Mouse (Mus musculus) kidney, embryonic 16.5 days (tissue): ENCODE results near the gene Olfr560. TPM values are rescaled to one million over a fixed set of nuclear protein-coding genes. Genes with fewer than 3 reads are reported as not detected.

Experiments used
- ATAC-seq: fragments of 200-750 bp; cut with Nextera tagmentation; 2 replicates; pipeline ENCODE4 v1.8.0; 2017; ENCODE audit warnings: moderate TSS enrichment; ENCODE audit not compliant: low FRiP score, low TSS enrichment
- H3K27ac ChIP-seq: fragments of 300-500 bp; sonication (generic); 2 replicates; pipeline ENCODE4 v1.5.1; 2014; ENCODE audit warnings: low read length
- H3K27me3 ChIP-seq: fragments of 300-500 bp; sonication (generic); 2 replicates; pipeline ENCODE4 v1.6.1; 2014; ENCODE audit warnings: low read length, control low read depth, mixed read lengths; ENCODE audit not compliant: insufficient read depth
- H3K36me3 ChIP-seq: fragments of 300-500 bp; sonication (generic); 2 replicates; pipeline ENCODE4 v1.6.1; 2014; ENCODE audit warnings: low read length, control low read depth, mixed read lengths; ENCODE audit not compliant: insufficient read depth
- H3K4me1 ChIP-seq: fragments of 300-500 bp; sonication (generic); 2 replicates; pipeline ENCODE4 v1.6.1; 2014; ENCODE audit warnings: low read length, control low read depth, mixed read lengths; ENCODE audit not compliant: insufficient read depth
- H3K4me2 ChIP-seq: fragments of 300-500 bp; sonication (generic); replicated peaks from 2 replicates; pipeline ENCODE4 v1.6.1; 2014; ENCODE audit warnings: low read depth, low read length
- H3K4me3 ChIP-seq: fragments of 300-500 bp; sonication (generic); 2 replicates; pipeline ENCODE4 v1.5.1; 2014; ENCODE audit warnings: mild to moderate bottlenecking, low read length
- H3K9ac ChIP-seq: fragments of 300-500 bp; sonication (generic); replicated peaks from 2 replicates; pipeline ENCODE4 v1.6.1; 2014; ENCODE audit warnings: low read length
- H3K9me3 ChIP-seq: fragments of 300-500 bp; sonication (generic); 2 replicates; pipeline ENCODE4 v1.6.1; 2016; ENCODE audit warnings: low read length, control low read depth
- WGBS: fragments of 180-500 bp; shearing (Covaris S2); extraction: QIAGEN DNeasy Blood & Tissue Kit; methylation state at CpG from one replicate; pipeline ENCODE4 v1.1.7; 2014; 5-methylcytosine and 5-hydroxymethylcytosine counted together
- polyA plus RNA-seq: library from polyadenylated mRNA; unstranded; fragments of >200 nt; fragmentation: Nextera tagmentation; extraction: Ambion mirVana; gene quantifications from 2 replicates; pipeline ENCODE4 v1.2.1, GENCODE M21; 2015

Olfr560 gene
- polyA plus RNA-seq: not detected in 2 replicates

- WGBS: 79% methylated on average over 4 of the region's 4 CpGs
- no peak within 1 kb of the TSS for H3K4me2 ChIP-seq
- no peak for ATAC-seq
Measured at GRCm38 (mm10) chr7:102759266-102759665, at the start of gene Olfr560, which contains the start of gene Olfr78. Gene Olfr560 (minus strand): TSS chr7:102759366. Gene Olfr78 (minus strand): TSS chr7:102759471.

GRCm38 (mm10) chr7:102803180-102803579 lies 44.0 kb upstream of the Olfr560 start, which contains the start of gene Olfr564:
Gene Olfr564 (plus strand): TSS chr7:102803480.
- Histone ChIP-seq H3K4me3 (no peak within 1 kb of the TSS), H3K27ac (no peak within 1 kb of the TSS), H3K4me1 (no peaks in the 10 kb centered on the region), H3K36me3 (no peaks in the 10 kb centered on the region), H3K27me3 (no peaks in the 10 kb centered on the region), H3K4me2 (no peak within 1 kb of the TSS), H3K9ac (no peak within 1 kb of the TSS), H3K9me3 (no peaks in the 10 kb centered on the region)
- no peak for ATAC-seq

More at GRCm38 (mm10) chr7:102759266-102759665, at the start of gene Olfr560, which contains the start of gene Olfr78:
- Histone ChIP-seq H3K9ac (no peak within 1 kb of the TSS), H3K4me1 (no peaks in the 10 kb centered on the region), H3K36me3 (no peaks in the 10 kb centered on the region), H3K27ac (no peak within 1 kb of the TSS), H3K4me3 (no peak within 1 kb of the TSS), H3K9me3 (no peaks in the 10 kb centered on the region), H3K27me3 (no peaks in the 10 kb centered on the region)

GRCm38 (mm10) chr7:102770921-102771320 lies 11.8 kb upstream of the Olfr560 start, which contains the start of gene Olfr561:
Gene Olfr561 (plus strand): TSS chr7:102771221.
- no peaks in the 10 kb centered on the region for H3K27me3 ChIP-seq
- no peaks in the 10 kb centered on the region for H3K4me1 ChIP-seq
- H3K9ac ChIP-seq: no peak within 1 kb of the TSS
- no peak within 1 kb of the TSS for H3K4me2 ChIP-seq
- H3K9me3 ChIP-seq: no peaks in the 10 kb centered on the region
- H3K4me3 ChIP-seq: no peak within 1 kb of the TSS
- no peak within 1 kb of the TSS for H3K27ac ChIP-seq
- ATAC-seq: no peak
- H3K36me3 ChIP-seq: no peaks in the 10 kb centered on the region
- 83% methylated on average over 2 of the region's 2 CpGs for WGBS

GRCm38 (mm10) chr7:102752086-102752485 lies 7.1 kb downstream of the Olfr560 start:
- H3K4me2 ChIP-seq: no peak overlapping the region
- H3K4me1 ChIP-seq: no peaks in the 10 kb centered on the region
- H3K36me3 ChIP-seq: no peaks in the 10 kb centered on the region
- H3K4me3 ChIP-seq: no peak overlapping the region
- H3K27ac ChIP-seq: no peak overlapping the region
- WGBS: 8% methylated on average over 1 of the region's 1 CpGs
- no peak for ATAC-seq
- no peak overlapping the region for H3K9ac ChIP-seq
- H3K9me3 ChIP-seq: no peaks in the 10 kb centered on the region
- H3K27me3 ChIP-seq: no peaks in the 10 kb centered on the region

- no peak overlapping the region for H3K9ac ChIP-seq
- no peaks in the 10 kb centered on the region for H3K4me1 ChIP-seq
- no peak overlapping the region for H3K27ac ChIP-seq
- H3K27me3 ChIP-seq: no peaks in the 10 kb centered on the region
- H3K4me2 ChIP-seq: no peak overlapping the region
- 17% methylated on average over 2 of the region's 2 CpGs for WGBS
- H3K4me3 ChIP-seq: no peak overlapping the region
- no peaks in the 10 kb centered on the region for H3K36me3 ChIP-seq
- H3K9me3 ChIP-seq: no peaks in the 10 kb centered on the region
- no peak for ATAC-seq
Measured at GRCm38 (mm10) chr7:102737705-102738104, 21.5 kb downstream of the Olfr560 start.

- no peak overlapping the region for H3K4me3 ChIP-seq
- no peaks in the 10 kb centered on the region for H3K27me3 ChIP-seq
- H3K4me1 ChIP-seq: no peaks in the 10 kb centered on the region
- no peak overlapping the region for H3K27ac ChIP-seq
- peak; percentile 31; the same call in 1 of the 2 replicates for ATAC-seq
- no peaks in the 10 kb centered on the region for H3K9me3 ChIP-seq
- H3K4me2 ChIP-seq: no peak overlapping the region
- H3K36me3 ChIP-seq: no peaks in the 10 kb centered on the region
- WGBS: 22% methylated on average over 1 of the region's 1 CpGs
- no peak overlapping the region for H3K9ac ChIP-seq
Measured at GRCm38 (mm10) chr7:102733793-102734192, 25.4 kb downstream of the Olfr560 start.

GRCm38 (mm10) chr7:102727391-102727790 lies 31.8 kb downstream of the Olfr560 start, which contains the start of gene Olfr559:
Gene Olfr559 (minus strand): TSS chr7:102727491.
- no peak for ATAC-seq
- H3K9me3 ChIP-seq: no peaks in the 10 kb centered on the region
- no peaks in the 10 kb centered on the region for H3K36me3 ChIP-seq
- H3K4me2 ChIP-seq: no peak within 1 kb of the TSS
- H3K27me3 ChIP-seq: no peaks in the 10 kb centered on the region
- H3K9ac ChIP-seq: no peak within 1 kb of the TSS
- H3K27ac ChIP-seq: no peak within 1 kb of the TSS
- H3K4me3 ChIP-seq: no peak within 1 kb of the TSS
- no peaks in the 10 kb centered on the region for H3K4me1 ChIP-seq

GRCm38 (mm10) chr7:102718970-102719369 lies 40.2 kb downstream of the Olfr560 start, which contains the start of gene Olfr33:
Gene Olfr33 (minus strand): TSS chr7:102719070.
- no peak for ATAC-seq
- Histone ChIP-seq H3K4me1 (no peaks in the 10 kb centered on the region), H3K4me2 (no peak within 1 kb of the TSS), H3K4me3 (no peak within 1 kb of the TSS), H3K36me3 (no peaks in the 10 kb centered on the region), H3K9ac (no peak within 1 kb of the TSS), H3K27ac (no peak within 1 kb of the TSS), H3K9me3 (no peaks in the 10 kb centered on the region), H3K27me3 (no peaks in the 10 kb centered on the region)
- WGBS: 25% methylated on average over 1 of the region's 1 CpGs

GRCm38 (mm10) chr7:102701915-102702314 lies 57.3 kb downstream of the Olfr560 start, which contains the start of gene Olfr558:
Gene Olfr558 (plus strand): TSS chr7:102702215.
- Histone ChIP-seq H3K4me2 (no peak within 1 kb of the TSS), H3K9me3 (no peaks in the 10 kb centered on the region), H3K27me3 (no peaks in the 10 kb centered on the region), H3K4me3 (no peak within 1 kb of the TSS), H3K36me3 (no peaks in the 10 kb centered on the region), H3K4me1 (no peaks in the 10 kb centered on the region), H3K9ac (no peak within 1 kb of the TSS), H3K27ac (no peak within 1 kb of the TSS)
- ATAC-seq: no peak
